Mouse (Mus musculus): ENCODE measurements around the gene Auts2. TPM values are rescaled to one million over a fixed set of nuclear protein-coding genes. Genes with fewer than 3 reads are reported as not detected.

Auts2 gene
- total and polyA plus RNA-seq, 3 experiments: not detected

DNA sequence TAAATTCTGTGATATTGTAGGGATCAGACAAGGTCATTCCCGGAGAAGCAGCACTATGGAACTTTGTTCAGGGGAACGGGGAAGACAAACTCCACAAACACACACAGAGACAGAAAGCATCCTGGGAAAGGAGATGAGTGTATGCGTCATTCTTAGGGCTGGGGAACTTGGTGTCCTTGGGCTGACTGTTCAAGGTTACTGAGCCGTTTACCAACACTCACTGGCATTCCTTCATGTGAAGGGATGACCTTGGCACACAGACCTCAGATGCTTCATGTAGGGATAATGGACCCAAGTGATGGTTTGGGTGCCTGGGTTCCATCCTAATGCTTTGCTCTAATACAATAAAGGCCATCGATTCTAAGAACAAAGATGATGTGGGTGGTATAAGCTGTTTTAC, 685.2 kb downstream of the Auts2 start:
- Histone ChIP-seq H3K4me1 (ENCODE audit: control insufficient read depth in 1 of 2, insufficient read depth in 2 of 2) (no peaks in the 10 kb centered on the region), H3K4me2 (ENCODE audit: insufficient read depth, low read depth, poor library complexity, severe bottlenecking) (no peak overlapping the region), H3K4me3 (replicated peaks in 1 of 3; ENCODE audit: low read depth in 2 of 3, low read length in 2 of 3, poor library complexity in 1 of 3) (no peak overlapping the region), H3K36me3 (replicated peaks in 1 of 2; ENCODE audit: control insufficient read depth in 1 of 2, insufficient read depth in 1 of 2, low read length in 1 of 2) (no peaks in the 10 kb centered on the region), H3K9me3 (replicated peaks; ENCODE audit: low read length) (peaks cover 73% of the 10 kb centered on the region), H3K27ac (ENCODE audit: insufficient read depth, low read depth) (no peak overlapping the region), H3K79me2 (replicated peaks; ENCODE audit: control insufficient read depth, extremely low read depth, insufficient read depth, poor library complexity, severe bottlenecking) (no peaks in the 10 kb centered on the region), H3K27me3 (replicated peaks) (no peaks in the 10 kb centered on the region), H3K9ac (ENCODE audit: insufficient read depth, low read depth) (no peak overlapping the region)
- dilution Hi-C loops (cut with MboI; ENCODE audit: extremely low pct_ligation_motif_present, extremely low pct_unique_long_range_greater_than_20kb, low sequenced_read_pairs): no loop called here
- no peak for DNase-seq (ENCODE audit: extremely low read depth)
- in situ Hi-C loops (cut with MboI; ENCODE audit: low pct_ligation_motif_present, low pct_unique_long_range_greater_than_20kb, low sequenced_read_pairs): no loop called here
- TF ChIP-seq SMC3 (IDR thresholded peaks at IDR 0.05; ENCODE audit: low read depth, low read length) (no peak), MAZ (IDR thresholded peaks at IDR 0.05; ENCODE audit: low read depth, low read length) (no peak), CHD2 (IDR thresholded peaks at IDR 0.05; ENCODE audit: low read length) (no peak), GABPA (IDR thresholded peaks at IDR 0.05; ENCODE audit: insufficient replicate concordance, low read depth, low read length) (no peak), JUN (IDR thresholded peaks at IDR 0.05; ENCODE audit: insufficient read depth, low read depth, low read length) (no peak), HCFC1 (IDR thresholded peaks at IDR 0.05; ENCODE audit: low read depth, low read length) (no peak), CHD1 (IDR thresholded peaks at IDR 0.05; ENCODE audit: low read depth, low read length) (no peak), USF1 (IDR thresholded peaks at IDR 0.05; ENCODE audit: low read depth, low read length) (no peak), KAT2A (IDR thresholded peaks at IDR 0.05; ENCODE audit: insufficient replicate concordance, low read length) (no peak), ZMIZ1 (IDR thresholded peaks at IDR 0.05; ENCODE audit: low read depth, low read length) (no peak), E2F4 (IDR thresholded peaks at IDR 0.05; ENCODE audit: insufficient replicate concordance, low read depth, low read length) (no peak), POLR2A (IDR thresholded peaks at IDR 0.05; ENCODE audit: low read depth, low read length) (no peak)

- Histone ChIP-seq H3K9me3 (replicated peaks; ENCODE audit: low read length) (peaks cover 74% of the 10 kb centered on the region), H3K9ac (ENCODE audit: insufficient read depth, low read depth) (no peak overlapping the region), H3K4me3 (replicated peaks in 1 of 3; ENCODE audit: low read depth in 2 of 3, low read length in 2 of 3, poor library complexity in 1 of 3) (no peak overlapping the region), H3K27me3 (replicated peaks) (no peaks in the 10 kb centered on the region), H3K4me2 (ENCODE audit: insufficient read depth, low read depth, poor library complexity, severe bottlenecking) (no peak overlapping the region), H3K4me1 (ENCODE audit: control insufficient read depth in 1 of 2, insufficient read depth in 2 of 2) (no peaks in the 10 kb centered on the region), H3K36me3 (replicated peaks in 1 of 2; ENCODE audit: control insufficient read depth in 1 of 2, insufficient read depth in 1 of 2, low read length in 1 of 2) (no peaks in the 10 kb centered on the region), H3K79me2 (replicated peaks; ENCODE audit: control insufficient read depth, extremely low read depth, insufficient read depth, poor library complexity, severe bottlenecking) (no peaks in the 10 kb centered on the region), H3K27ac (ENCODE audit: insufficient read depth, low read depth) (no peak overlapping the region)
- no peak for DNase-seq (ENCODE audit: extremely low read depth)
- TF ChIP-seq ZC3H11A (IDR thresholded peaks at IDR 0.05; ENCODE audit: low read depth, low read length): no peak
- no peak for TF ChIP-seq KAT2A (IDR thresholded peaks at IDR 0.05; ENCODE audit: insufficient replicate concordance, low read length)
- TF ChIP-seq HCFC1 (IDR thresholded peaks at IDR 0.05; ENCODE audit: low read depth, low read length): no peak
- TF ChIP-seq MXI1 (IDR thresholded peaks at IDR 0.05; ENCODE audit: low read depth, low read length): no peak
- no peak for TF ChIP-seq RCOR1 (conservative IDR thresholded peaks at IDR 0.05; ENCODE audit: low read depth, low read length)
- no peak for TF ChIP-seq CHD2 (IDR thresholded peaks at IDR 0.05; ENCODE audit: low read length)
- TF ChIP-seq IRF4 (IDR thresholded peaks at IDR 0.05; ENCODE audit: low read depth, low read length): no peak
- no peak for TF ChIP-seq MAX (IDR thresholded peaks at IDR 0.05; ENCODE audit: low read length)
- no peak for TF ChIP-seq UBTF (IDR thresholded peaks at IDR 0.05; ENCODE audit: low read depth, low read length)
- TF ChIP-seq SIN3A (IDR thresholded peaks at IDR 0.05; ENCODE audit: low read length): no peak
- no peak for TF ChIP-seq MYC (IDR thresholded peaks at IDR 0.05; ENCODE audit: low read depth, low read length)
- in situ Hi-C loops (cut with MboI; ENCODE audit: low pct_ligation_motif_present, low pct_unique_long_range_greater_than_20kb, low sequenced_read_pairs): no loop called here
- dilution Hi-C loops (cut with MboI; ENCODE audit: extremely low pct_ligation_motif_present, extremely low pct_unique_long_range_greater_than_20kb, low sequenced_read_pairs): no loop called here
Observed at GRCm38 (mm10) chr5:131855358-131855757, 687.8 kb downstream of the Auts2 start.

All from CH12.LX (cell line).